Mouse (Mus musculus): ENCODE measurements around the gene Pjvk. TPM values are rescaled to one million over a fixed set of nuclear protein-coding genes. Genes with fewer than 3 reads are reported as not detected.

Pjvk gene
- polyA plus RNA-seq, 1 experiment from 2014 or later: 0.82 TPM

GRCm38 (mm10) chr2:76695290-76695689, 47.0 kb downstream of the Pjvk start:
- Histone ChIP-seq H3K27me3 (ENCODE audit: insufficient read depth, poor library complexity, severe bottlenecking) (no peaks in the 10 kb centered on the region), H3K36me3 (peaks cover 81% of the 10 kb centered on the region)
- 87% methylated on average over 6 of the region's 6 CpGs for WGBS

GRCm38 (mm10) chr2:76702188-76702587, 53.9 kb downstream of the Pjvk start:
- DNase-seq (ENCODE audit: low spot score): no peak
- H3K36me3 ChIP-seq: peaks cover 18% of the 10 kb centered on the region; the same call in 1 of the 2 replicates
- H3K9me3 ChIP-seq: no peaks in the 10 kb centered on the region
- WGBS: 93% methylated on average over 3 of the region's 3 CpGs
- 0 out of 2 replicates have a peak, but pooled peaks cover 4% of the 10 kb centered on the region for H3K4me1 ChIP-seq (replicated peaks)
- H3K27ac ChIP-seq: no peak overlapping the region
- H3K27me3 ChIP-seq (ENCODE audit: insufficient read depth, poor library complexity, severe bottlenecking): no peaks in the 10 kb centered on the region
- no peak overlapping the region for H3K4me3 ChIP-seq

More at GRCm38 (mm10) chr2:76695290-76695689, 47.0 kb downstream of the Pjvk start:
- no peak overlapping the region for H3K27ac ChIP-seq
- no peak for DNase-seq (ENCODE audit: low spot score)
- no peaks in the 10 kb centered on the region for H3K9me3 ChIP-seq
- 0 out of 2 replicates have a peak, but pooled peaks cover 4% of the 10 kb centered on the region for H3K4me1 ChIP-seq (replicated peaks)
- no peak overlapping the region for H3K4me3 ChIP-seq

GRCm38 (mm10) chr2:76702751-76703150, 54.5 kb downstream of the Pjvk start:
- no peaks in the 10 kb centered on the region for H3K9me3 ChIP-seq
- no peak overlapping the region for H3K27ac ChIP-seq
- peaks cover 12% of the 10 kb centered on the region; the same call in 1 of the 2 replicates for H3K36me3 ChIP-seq
- DNase-seq (ENCODE audit: low spot score): no peak
- 80% methylated on average over 5 of the region's 5 CpGs for WGBS
- no peak overlapping the region for H3K4me3 ChIP-seq
- H3K27me3 ChIP-seq (ENCODE audit: insufficient read depth, poor library complexity, severe bottlenecking): no peaks in the 10 kb centered on the region
- 0 out of 2 replicates have a peak, but pooled peaks cover 4% of the 10 kb centered on the region for H3K4me1 ChIP-seq (replicated peaks)

GRCm38 (mm10) chr2:76705655-76706054, 57.4 kb downstream of the Pjvk start:
- H3K4me3 ChIP-seq: no peak overlapping the region
- WGBS: 90% methylated on average over 13 of the region's 13 CpGs
- H3K27me3 ChIP-seq (ENCODE audit: insufficient read depth, poor library complexity, severe bottlenecking): no peaks in the 10 kb centered on the region
- peaks cover 18% of the 10 kb centered on the region for H3K9me3 ChIP-seq
- H3K27ac ChIP-seq: no peak overlapping the region
- DNase-seq (ENCODE audit: low spot score): no peak
- H3K36me3 ChIP-seq: peaks cover 18% of the 10 kb centered on the region
- H3K4me1 ChIP-seq (replicated peaks): no peaks in the 10 kb centered on the region

Other genes with a start within 250 kb of the Pjvk start
- gene Osbpl6, start 242.0 kb upstream of the Pjvk start, polyA plus RNA-seq (2016; fragmentation: Nextera tagmentation; extraction: Ambion mirVana): 13.8 and 15.4 TPM in 2 replicates
- gene Prkra, start 461 bp upstream of the Pjvk start, polyA plus RNA-seq (2016; fragmentation: Nextera tagmentation; extraction: Ambion mirVana): 86.9 and 96.2 TPM in 2 replicates
- 14.3 and 19.2 TPM in 2 replicates for gene Fkbp7, start 24.6 kb downstream of the Pjvk start, polyA plus RNA-seq (2016; fragmentation: Nextera tagmentation; extraction: Ambion mirVana)
- gene Plekha3, start 26.8 kb downstream of the Pjvk start, polyA plus RNA-seq (2016; fragmentation: Nextera tagmentation; extraction: Ambion mirVana): 8.5 and 8.8 TPM in 2 replicates